Mouse (Mus musculus): ENCODE measurements at regions not wholly inside any gene's neighbourhood (a gene's known extent, or its start where the extent isn't known, plus 50 kb on each side); places are given as distances from the start of the nearest gene placed in this dataset.

GRCm38 (mm10) chr10:99459171-99459660, 196.2 kb downstream of the Dusp6 start:
- in situ Hi-C loops (cut with MboI; ENCODE audit: low sequenced_read_pairs) = no loop called here

GRCm38 (mm10) chr10:99459823-99460361, 196.9 kb downstream of the Dusp6 start:
- in situ Hi-C loops (cut with MboI; ENCODE audit: low sequenced_read_pairs) = no loop called here

GRCm38 (mm10) chr10:99460847-99461445, 197.9 kb downstream of the Dusp6 start:
- in situ Hi-C loops (cut with MboI; ENCODE audit: low sequenced_read_pairs) = no loop called here

- in situ Hi-C loops (cut with MboI; ENCODE audit: low sequenced_read_pairs) = no loop called here
These were observed 198.5 kb downstream of the Dusp6 start for GRCm38 (mm10) chr10:99461446-99461966.

- in situ Hi-C loops (cut with MboI; ENCODE audit: low sequenced_read_pairs) = no loop called here
These were observed 203.7 kb downstream of the Dusp6 start for GRCm38 (mm10) chr10:99466695-99467094.

- in situ Hi-C loops (cut with MboI; ENCODE audit: low sequenced_read_pairs) = no loop called here
These were observed 204.3 kb downstream of the Dusp6 start for GRCm38 (mm10) chr10:99467319-99467842.

- in situ Hi-C loops (cut with MboI; ENCODE audit: low sequenced_read_pairs) = no loop called here
These were observed 205.9 kb downstream of the Dusp6 start for GRCm38 (mm10) chr10:99468971-99469370.

GRCm38 (mm10) chr10:99471832-99472497, 208.9 kb downstream of the Dusp6 start:
- in situ Hi-C loops (cut with MboI; ENCODE audit: low sequenced_read_pairs) = no loop called here

- in situ Hi-C loops (cut with MboI; ENCODE audit: low sequenced_read_pairs) = no loop called here
These were observed 209.8 kb downstream of the Dusp6 start for GRCm38 (mm10) chr10:99472806-99473205.

GRCm38 (mm10) chr10:99473758-99474157, 210.7 kb downstream of the Dusp6 start:
- in situ Hi-C loops (cut with MboI; ENCODE audit: low sequenced_read_pairs) = no loop called here

GRCm38 (mm10) chr10:99474546-99474945, 211.5 kb downstream of the Dusp6 start:
- in situ Hi-C loops (cut with MboI; ENCODE audit: low sequenced_read_pairs) = no loop called here

GRCm38 (mm10) chr10:99476214-99476613, 213.2 kb downstream of the Dusp6 start:
- in situ Hi-C loops (cut with MboI; ENCODE audit: low sequenced_read_pairs) = no loop called here

GRCm38 (mm10) chr10:99476776-99477175, 213.7 kb downstream of the Dusp6 start:
- in situ Hi-C loops (cut with MboI; ENCODE audit: low sequenced_read_pairs) = no loop called here

- in situ Hi-C loops (cut with MboI; ENCODE audit: low sequenced_read_pairs) = no loop called here
These were observed 217.5 kb downstream of the Dusp6 start for GRCm38 (mm10) chr10:99480573-99480972.

- in situ Hi-C loops (cut with MboI; ENCODE audit: low sequenced_read_pairs) = no loop called here
These were observed 219.0 kb downstream of the Dusp6 start for GRCm38 (mm10) chr10:99482009-99482408.

- in situ Hi-C loops (cut with MboI; ENCODE audit: low sequenced_read_pairs) = no loop called here
These were observed 225.4 kb downstream of the Dusp6 start for GRCm38 (mm10) chr10:99488195-99489080.

GRCm38 (mm10) chr10:99511514-99512237, 247.8 kb downstream of the Csl start:
- in situ Hi-C loops (cut with MboI; ENCODE audit: low sequenced_read_pairs) = no loop called here

- in situ Hi-C loops (cut with MboI; ENCODE audit: low sequenced_read_pairs) = no loop called here
These were observed 241.5 kb downstream of the Csl start for GRCm38 (mm10) chr10:99517944-99518343.

- in situ Hi-C loops (cut with MboI; ENCODE audit: low sequenced_read_pairs) = no loop called here
These were observed 240.0 kb downstream of the Csl start for GRCm38 (mm10) chr10:99519479-99519878.

GRCm38 (mm10) chr10:99523817-99524216, 235.6 kb downstream of the Csl start:
- in situ Hi-C loops (cut with MboI; ENCODE audit: low sequenced_read_pairs) = no loop called here

Data from CH12F3 (cell line).